Mouse (Mus musculus) CH12.LX (cell line): ENCODE results near the gene Pon3. TPM values are rescaled to one million over a fixed set of nuclear protein-coding genes. Genes with fewer than 3 reads are reported as not detected.

Source experiments
- DNase-seq: peaks from one replicate; pipeline ENCODE4 v3.0.0-alpha.2; 2013; ENCODE audit errors: extremely low read depth
- H3K27ac ChIP-seq: 2 replicates; pipeline ENCODE4 v1.5.1; 2012; ENCODE audit warnings: low read depth, mild to moderate bottlenecking, control low read depth, moderate library complexity; ENCODE audit not compliant: insufficient read depth
- H3K27me3 ChIP-seq: replicated peaks from 2 replicates; pipeline ENCODE3; 2012; ENCODE audit warnings: inconsistent platforms
- H3K36me3 ChIP-seq, 2 experiments: replicated peaks in 1 of 2; 2 replicates each; pipeline versions ENCODE3 to v1.6.1; 2012; ENCODE audit warnings: inconsistent platforms in 1 of 2, low read length in 1 of 2, mild to moderate bottlenecking in 1 of 2, mixed read lengths in 1 of 2, moderate library complexity in 1 of 2; ENCODE audit not compliant: control insufficient read depth in 1 of 2, insufficient read depth in 1 of 2
- H3K4me1 ChIP-seq, 2 experiments: 2 replicates each; pipeline ENCODE4 v1.6.1; 2012; ENCODE audit warnings: inconsistent platforms in 1 of 2, moderate library complexity in 1 of 2; ENCODE audit not compliant: insufficient read depth in 2 of 2, control insufficient read depth in 1 of 2
- H3K4me2 ChIP-seq: 2 replicates; pipeline ENCODE4 v1.6.1; 2012; ENCODE audit warnings: low read depth, mild to moderate bottlenecking, control low read depth; ENCODE audit not compliant: poor library complexity, insufficient read depth, severe bottlenecking
- H3K4me3 ChIP-seq, 3 experiments: fragments of 150-350 bp in 1 of 3; sonication (generic) in 1 of 3; replicated peaks in 1 of 3; 2 replicates each; pipeline versions ENCODE3 to v1.5.1; 2011 to 2012; ENCODE audit warnings: low read depth in 2 of 3, low read length in 2 of 3, mild to moderate bottlenecking in 2 of 3, moderate library complexity in 2 of 3, control low read depth in 1 of 3, improper control_type of control experiment in 1 of 3, inconsistent platforms in 1 of 3, mixed read lengths in 1 of 3; ENCODE audit not compliant: poor library complexity in 1 of 3
- H3K79me2 ChIP-seq: replicated peaks from 2 replicates; pipeline ENCODE4 v1.6.1; 2012; ENCODE audit warnings: mild to moderate bottlenecking, moderate library complexity; ENCODE audit not compliant: control insufficient read depth, poor library complexity, insufficient read depth, severe bottlenecking; ENCODE audit errors: extremely low read depth
- H3K9ac ChIP-seq: 2 replicates; pipeline ENCODE4 v1.6.1; 2012; ENCODE audit warnings: low read depth, mild to moderate bottlenecking, control low read depth, moderate library complexity; ENCODE audit not compliant: insufficient read depth
- H3K9me3 ChIP-seq: replicated peaks from 2 replicates; pipeline ENCODE3; 2012; ENCODE audit warnings: low read length, inconsistent platforms, mixed read lengths
- CHD1 ChIP-seq: IDR thresholded peaks from 2 replicates; pipeline ENCODE4 v1.6.1; 2012; ENCODE audit warnings: low read depth, low read length, improper control_type of control experiment, inconsistent platforms
- CHD2 ChIP-seq: IDR thresholded peaks from 2 replicates; pipeline ENCODE4 v1.6.1; 2011; ENCODE audit warnings: low read length, improper control_type of control experiment
- ELF1 ChIP-seq: IDR thresholded peaks from 2 replicates; pipeline ENCODE4 v1.6.1; 2014; ENCODE audit warnings: low read depth, mild to moderate bottlenecking, inconsistent platforms, low read length, improper control_type of control experiment
- EP300 ChIP-seq: IDR thresholded peaks from 2 replicates; pipeline ENCODE4 v1.6.1; 2011; ENCODE audit warnings: low read length, improper control_type of control experiment
- HCFC1 ChIP-seq: IDR thresholded peaks from 2 replicates; pipeline ENCODE4 v1.6.1; 2012; ENCODE audit warnings: low read depth, mild to moderate bottlenecking, inconsistent platforms, low read length, improper control_type of control experiment
- MAFK ChIP-seq: IDR thresholded peaks from 2 replicates; pipeline ENCODE4 v1.6.1; 2011; ENCODE audit warnings: low read length, improper control_type of control experiment; ENCODE audit not compliant: insufficient replicate concordance
- MAX ChIP-seq: IDR thresholded peaks from 2 replicates; pipeline ENCODE4 v1.6.1; 2011; ENCODE audit warnings: low read length, improper control_type of control experiment
- MEF2A ChIP-seq: IDR thresholded peaks from 2 replicates; pipeline ENCODE4 v1.6.1; 2014; ENCODE audit warnings: low read depth, mild to moderate bottlenecking, inconsistent platforms, low read length, improper control_type of control experiment, borderline replicate concordance
- MXI1 ChIP-seq: IDR thresholded peaks from 2 replicates; pipeline ENCODE4 v1.6.1; 2011; ENCODE audit warnings: mild to moderate bottlenecking, low read depth, low read length, improper control_type of control experiment
- MYC ChIP-seq: IDR thresholded peaks from 2 replicates; pipeline ENCODE4 v1.6.1; 2011; ENCODE audit warnings: low read depth, mild to moderate bottlenecking, improper control_type of control experiment, low read length
- NELFE ChIP-seq: IDR thresholded peaks from 2 replicates; pipeline ENCODE4 v1.6.1; 2011; ENCODE audit warnings: low read depth, low read length, improper control_type of control experiment
- NRF1 ChIP-seq: IDR thresholded peaks from 2 replicates; pipeline ENCODE4 v1.6.1; 2014; ENCODE audit warnings: low read depth, mild to moderate bottlenecking, inconsistent platforms, low read length, improper control_type of control experiment, moderate library complexity
- POLR2AphosphoS2 ChIP-seq: IDR thresholded peaks from 2 replicates; pipeline ENCODE4 v1.6.1; 2011; ENCODE audit warnings: low read depth, low read length, improper control_type of control experiment
- SMC3 ChIP-seq: IDR thresholded peaks from 2 replicates; pipeline ENCODE4 v1.6.1; 2011; ENCODE audit warnings: low read depth, low read length, improper control_type of control experiment
- TBP ChIP-seq: conservative IDR thresholded peaks from 2 replicates; pipeline ENCODE4 v1.6.1; 2011; ENCODE audit warnings: low read depth, low read length, improper control_type of control experiment
- TCF12 ChIP-seq: IDR thresholded peaks from 2 replicates; pipeline ENCODE4 v1.6.1; 2014; ENCODE audit warnings: low read depth, mild to moderate bottlenecking, inconsistent platforms, low read length, improper control_type of control experiment
- USF1 ChIP-seq: IDR thresholded peaks from 2 replicates; pipeline ENCODE4 v1.6.1; 2014; ENCODE audit warnings: low read depth, mild to moderate bottlenecking, inconsistent platforms, low read length, improper control_type of control experiment
- USF2 ChIP-seq: conservative IDR thresholded peaks from 2 replicates; pipeline ENCODE4 v1.6.1; 2011; ENCODE audit warnings: low read depth, low read length, improper control_type of control experiment
- ZC3H11A ChIP-seq: IDR thresholded peaks from 2 replicates; pipeline ENCODE4 v1.6.1; 2012; ENCODE audit warnings: low read depth, mild to moderate bottlenecking, inconsistent platforms, low read length, improper control_type of control experiment
- ZKSCAN1 ChIP-seq: IDR thresholded peaks from 2 replicates; pipeline ENCODE4 v1.6.1; 2012; ENCODE audit warnings: low read depth, inconsistent platforms, low read length, improper control_type of control experiment, borderline replicate concordance
- ZNF384 ChIP-seq: IDR thresholded peaks from 2 replicates; pipeline ENCODE4 v1.6.1; 2012; ENCODE audit warnings: low read depth, low read length, improper control_type of control experiment, inconsistent platforms
- dilution Hi-C: fragments of 300-500 bp; cut with MboI; formaldehyde crosslinking; loops from 2 replicates; pipeline ENCODE4 v1.14.3; 2020; ENCODE audit warnings: low sequenced_read_pairs; ENCODE audit not compliant: extremely low pct_unique_long_range_greater_than_20kb, extremely low pct_ligation_motif_present
- in situ Hi-C: fragments of 300-500 bp; cut with MboI; formaldehyde crosslinking; loops from 3 replicates; pipeline ENCODE4 v1.14.3; 2019; ENCODE audit warnings: low sequenced_read_pairs, low pct_ligation_motif_present, low pct_unique_long_range_greater_than_20kb, mixed read lengths
- polyA plus RNA-seq: library from polyadenylated mRNA; unstranded; fragments of >175 nt; gene quantifications from 2 replicates; pipeline ENCODE4 v1.2.1, GENCODE M21; 2012; ENCODE audit warnings: low read depth; ENCODE audit not compliant: insufficient read length
- total RNA-seq, 2 experiments: library from RNA; depleted of rRNA; stranded (reverse); fragments of 300-350 nt in 1 of 2; fragments of >200 nt in 1 of 2; gene quantifications; 2 replicates each; pipeline ENCODE4 v1.2.3; 2012 to 2014

The Pon3 gene
- total and polyA plus RNA-seq, 3 experiments, result 13.4 to 33.1 (median 27.5) TPM

GRCm38 (mm10) chr6:5207817-5208216 is 48.3 kb downstream of the Pon3 start:
- no peaks in the 10 kb centered on the region for H3K27me3 ChIP-seq
- no peaks in the 10 kb centered on the region for H3K36me3 ChIP-seq
- H3K27ac ChIP-seq, result no peak overlapping the region
- H3K4me2 ChIP-seq, result no peak overlapping the region
- no peaks in the 10 kb centered on the region for H3K79me2 ChIP-seq
- TF ChIP-seq NELFE (no peak), HCFC1 (no peak), USF2 (no peak), ZKSCAN1 (no peak), SMC3 (no peak), MYC (no peak), ZC3H11A (no peak), ZNF384 (no peak), MAX (no peak), MXI1 (no peak), TCF12 (no peak), CHD2 (no peak), USF1 (no peak), POLR2AphosphoS2 (no peak), TBP (no peak), MAFK (no peak)
- DNase-seq, result no peak
- in situ Hi-C loops, result no loop called here
- no peaks in the 10 kb centered on the region for H3K9me3 ChIP-seq
- no peaks in the 10 kb centered on the region for H3K4me1 ChIP-seq
- no peak overlapping the region for H3K9ac ChIP-seq
- dilution Hi-C loops, result no loop called here
- H3K4me3 ChIP-seq, result no peak overlapping the region

DNA sequence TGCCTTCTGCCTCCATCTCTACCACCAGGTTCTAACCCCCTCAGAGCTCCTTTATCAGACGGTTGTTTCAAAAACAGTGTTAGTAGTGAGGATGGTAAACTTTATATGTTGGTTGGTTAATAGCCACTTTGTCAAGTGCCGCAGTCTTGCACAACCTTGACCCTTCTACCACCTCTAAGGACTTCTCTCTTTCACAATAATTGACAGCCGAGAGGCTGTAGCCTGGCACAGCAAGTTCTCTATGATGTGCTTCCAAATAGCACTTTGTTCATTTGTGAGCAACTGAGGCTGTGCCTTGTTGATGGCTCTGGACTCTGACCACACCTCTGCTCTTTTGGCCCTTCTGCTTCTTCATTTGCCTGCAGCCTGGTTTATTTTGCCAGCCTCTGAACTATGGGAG is 56.2 kb downstream of the Pon3 start:
- in situ Hi-C loops, result no loop called here
- TF ChIP-seq MXI1 (no peak), NRF1 (no peak), EP300 (no peak), TBP (no peak), ZKSCAN1 (no peak), HCFC1 (no peak), CHD1 (no peak), MAX (no peak), ELF1 (no peak), MEF2A (no peak)

More for the DNA sequence above, 56.2 kb downstream of the Pon3 start:
- H3K4me3 ChIP-seq, result no peak overlapping the region
- peaks cover 0 to 4% of the 10 kb centered on the region in 2 experiments; a peak in 1 of 4 replicates for H3K4me1 ChIP-seq
- no peak overlapping the region for H3K27ac ChIP-seq
- DNase-seq, result no peak
- no peak overlapping the region for H3K9ac ChIP-seq
- no peak overlapping the region for H3K4me2 ChIP-seq
- no peaks in the 10 kb centered on the region for H3K9me3 ChIP-seq
- dilution Hi-C loops, result no loop called here
- no peaks in the 10 kb centered on the region for H3K36me3 ChIP-seq
- H3K27me3 ChIP-seq, result no peaks in the 10 kb centered on the region
- no peaks in the 10 kb centered on the region for H3K79me2 ChIP-seq
